Mouse (Mus musculus): ENCODE data around the gene Krt14.

GRCm38 (mm10) chr11:100176791-100177190 is 30.6 kb downstream of the Krt14 start:
- TF ChIP-seq CTCF (IDR thresholded peaks at IDR 0.05; ENCODE audit: low read depth, low read length) = no peak
- no peak for TF ChIP-seq GATA1 (IDR thresholded peaks at IDR 0.05; ENCODE audit: borderline replicate concordance, low read length)
- TF ChIP-seq POLR2AphosphoS5 (IDR thresholded peaks at IDR 0.05; ENCODE audit: insufficient replicate concordance, low read depth, low read length) = no peak
- TF ChIP-seq GATA2 (IDR thresholded peaks at IDR 0.05; ENCODE audit: borderline replicate concordance, low read depth, low read length) = no peak
